Mouse (Mus musculus): ENCODE data around the gene Gm4924.

Gm4924 gene

DNA sequence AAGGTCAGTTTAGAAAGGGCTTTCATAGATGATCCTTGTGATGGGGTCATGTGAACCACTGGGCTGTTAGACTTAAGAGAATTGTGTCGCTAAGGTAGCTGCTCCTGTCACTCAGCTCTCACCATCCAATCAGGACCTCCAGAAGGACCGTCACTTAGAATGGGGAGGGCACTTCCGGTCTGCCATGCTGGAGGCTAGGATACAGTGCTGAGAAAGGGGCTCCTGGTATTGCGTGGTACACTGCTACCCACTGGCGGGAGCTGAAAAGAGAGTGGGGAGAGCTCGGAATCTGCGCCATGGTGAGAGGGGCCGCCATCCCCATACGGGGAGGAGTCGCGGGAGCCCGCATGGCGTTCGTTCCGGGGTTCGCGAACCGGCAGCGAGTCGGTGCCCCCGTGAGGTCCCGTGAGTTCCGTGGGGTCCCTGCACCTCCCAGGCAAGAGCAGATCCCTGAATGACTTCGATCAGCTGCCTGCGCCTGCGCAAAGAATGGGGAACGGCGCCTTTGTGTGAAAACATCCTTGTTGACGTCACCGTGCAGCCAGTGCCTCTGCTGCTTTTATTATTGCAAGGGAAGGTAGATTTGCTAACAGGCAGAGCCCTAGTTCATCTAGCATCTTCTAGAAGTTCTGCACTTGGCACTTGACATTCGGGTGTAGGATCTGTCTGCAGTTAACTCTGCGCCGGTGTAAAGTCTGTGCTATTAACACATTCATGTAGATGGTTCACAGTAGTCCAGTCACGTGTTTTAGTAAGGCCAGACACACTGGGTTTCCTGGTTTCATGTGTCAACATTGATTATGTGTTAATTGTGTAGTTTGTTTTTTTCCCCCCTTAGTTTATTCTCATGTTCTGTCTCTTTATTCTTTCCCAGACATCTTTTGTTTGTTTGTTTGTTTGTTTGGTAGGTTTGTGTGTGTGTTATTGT is at the start of gene Gm4924:
TSS of gene Gm4924 (plus strand) at position 173 of the 928 bp plus-strand sequence.
- peak; percentile 77 for DNase-seq (ENCODE audit: low spot score)

DNA sequence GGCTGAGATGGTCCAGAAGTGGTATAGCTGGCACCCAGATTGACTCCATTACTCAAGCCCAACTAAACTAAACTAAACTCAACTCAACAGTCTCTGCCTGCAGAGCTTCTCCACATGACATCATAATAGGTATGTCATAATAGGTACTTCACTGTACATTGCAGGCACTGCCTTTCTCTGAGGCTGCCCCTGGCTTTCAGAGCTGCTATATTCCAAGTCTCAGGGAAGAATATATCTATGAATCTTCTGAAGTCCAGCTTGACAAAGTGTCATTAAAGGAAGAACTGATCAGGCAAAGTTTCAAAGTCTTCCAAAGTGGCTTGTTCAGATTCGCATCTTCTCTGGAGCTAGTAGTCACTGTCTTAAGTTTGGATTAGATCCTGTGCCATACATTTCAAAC is 37.6 kb upstream of the Gm4924 start, which contains the start of gene 4932415D10Rik:
TSS of gene 4932415D10Rik (minus strand) at position 101 of the 400 bp plus-strand sequence.
- no peak for DNase-seq (ENCODE audit: low spot score)

DNA sequence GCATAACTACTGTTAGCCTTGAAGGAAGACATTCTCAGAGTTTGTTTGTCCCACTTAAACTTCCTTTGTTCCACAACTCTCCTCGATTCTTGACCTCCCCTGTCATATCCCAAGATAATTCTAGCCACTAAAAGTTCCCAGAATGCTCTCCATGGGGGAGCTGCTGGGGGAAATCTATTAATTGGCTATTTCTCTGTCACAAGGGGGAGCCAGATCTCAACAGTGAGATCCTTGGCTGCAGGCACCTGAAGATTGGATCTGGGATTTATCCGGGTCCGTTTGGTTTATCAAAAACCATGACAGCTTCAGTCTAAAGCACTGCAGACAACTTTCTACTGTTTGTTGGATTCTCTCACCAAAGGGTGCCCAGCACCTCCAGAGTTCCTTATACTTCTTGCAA is 33.9 kb upstream of the Gm4924 start:
- no peak for DNase-seq (ENCODE audit: low spot score)

DNA sequence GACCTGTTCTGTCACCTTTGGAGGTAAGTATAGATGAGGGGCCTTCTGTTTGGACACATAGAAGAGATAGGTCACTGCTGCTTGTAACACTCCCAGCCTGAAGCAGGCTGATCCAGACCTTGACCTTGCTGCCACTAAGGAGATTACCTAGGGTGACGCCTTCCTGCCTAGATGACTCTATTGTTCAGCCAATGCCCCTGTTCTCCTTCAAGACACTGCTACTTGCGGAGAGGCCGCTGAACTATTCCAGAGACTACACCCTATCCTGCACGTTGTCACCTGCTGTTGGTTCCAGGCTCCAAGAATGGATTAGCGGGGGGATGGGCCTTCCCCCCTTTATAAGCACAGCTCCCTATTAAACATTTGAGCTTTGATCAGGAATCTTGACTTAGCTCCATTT is 24.2 kb upstream of the Gm4924 start:
- no peak for DNase-seq (ENCODE audit: low spot score)

DNA sequence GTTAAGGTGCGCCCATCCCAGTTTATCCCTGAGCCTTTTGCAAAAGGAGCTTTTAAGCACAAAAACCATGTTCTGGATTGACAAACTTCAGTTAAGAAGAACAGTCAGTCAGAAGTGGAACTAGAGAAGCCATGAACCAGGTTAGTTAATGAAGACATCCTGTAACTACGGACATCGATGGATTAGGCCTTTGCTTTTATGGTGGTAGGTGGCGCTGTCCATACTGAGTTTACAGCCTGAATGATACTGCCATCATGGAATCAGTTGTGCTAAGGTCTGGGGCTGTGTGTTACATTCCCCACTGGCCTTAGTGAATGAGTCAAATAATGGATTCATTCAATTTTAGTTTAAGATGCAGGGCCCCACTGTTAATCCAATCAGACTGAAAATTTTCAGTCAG is 1.3 kb downstream of the Gm4924 start:
- DNase-seq (ENCODE audit: low spot score): no peak

DNA sequence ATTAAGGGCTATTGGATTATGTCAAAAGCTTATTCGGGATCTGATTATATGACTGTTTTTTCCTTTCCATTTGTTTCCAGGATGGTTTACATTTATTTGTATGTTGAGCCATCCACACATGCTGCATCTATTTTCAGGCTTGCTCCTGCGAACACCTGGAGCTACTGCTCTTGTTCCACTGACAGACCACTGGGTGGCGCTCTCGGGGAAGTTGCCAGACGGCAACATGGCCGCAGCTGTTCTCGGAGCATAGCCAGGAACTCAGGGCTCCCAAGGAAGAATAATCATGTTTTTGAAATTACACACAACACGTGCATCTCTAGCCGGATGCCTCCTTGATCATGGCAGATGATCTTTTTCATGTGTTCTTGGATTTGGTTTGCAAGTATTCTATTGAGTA is 7.9 kb downstream of the Gm4924 start:
- DNase-seq (ENCODE audit: low spot score): no peak

DNA sequence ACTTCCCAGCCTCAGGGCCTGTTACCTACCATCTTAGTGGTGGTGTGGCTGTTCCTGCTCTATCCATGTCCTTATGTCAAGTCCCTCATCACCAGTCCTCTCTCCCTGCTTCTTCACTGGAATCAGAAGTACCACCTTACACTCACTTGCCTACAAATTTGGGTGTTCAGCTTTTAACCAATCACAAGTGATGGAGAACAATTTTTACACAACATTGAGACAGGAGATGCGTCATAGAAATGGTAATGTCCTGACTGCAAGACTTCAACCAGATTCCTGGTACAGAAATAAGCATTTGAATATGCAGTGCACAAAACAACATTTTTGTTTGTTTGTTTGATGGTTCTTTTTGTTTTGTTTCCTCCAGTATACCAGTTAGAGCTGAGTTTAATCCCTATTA is 28.9 kb downstream of the Gm4924 start:
- no peak for DNase-seq (ENCODE audit: low spot score)

DNA sequence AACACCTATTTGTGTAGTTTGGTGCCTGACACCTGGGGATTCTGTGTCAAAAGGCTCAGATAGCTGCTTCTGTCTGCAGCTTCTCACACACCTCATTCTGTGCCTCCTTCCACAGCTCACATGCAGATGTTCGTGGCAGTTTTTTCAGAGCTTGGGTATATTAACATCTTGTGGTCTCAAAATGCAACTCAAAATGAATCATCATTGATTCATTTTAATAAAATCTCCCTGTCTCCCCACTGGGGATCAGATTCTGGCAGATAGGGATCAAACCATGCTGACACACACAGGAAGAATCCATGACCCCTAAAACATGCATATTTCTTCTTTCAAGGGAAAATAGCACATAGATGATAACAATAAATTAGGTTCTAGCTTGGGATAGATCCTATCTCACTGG is 55.5 kb downstream of the Gm4924 start:
- DNase-seq (ENCODE audit: low spot score): no peak

DNA sequence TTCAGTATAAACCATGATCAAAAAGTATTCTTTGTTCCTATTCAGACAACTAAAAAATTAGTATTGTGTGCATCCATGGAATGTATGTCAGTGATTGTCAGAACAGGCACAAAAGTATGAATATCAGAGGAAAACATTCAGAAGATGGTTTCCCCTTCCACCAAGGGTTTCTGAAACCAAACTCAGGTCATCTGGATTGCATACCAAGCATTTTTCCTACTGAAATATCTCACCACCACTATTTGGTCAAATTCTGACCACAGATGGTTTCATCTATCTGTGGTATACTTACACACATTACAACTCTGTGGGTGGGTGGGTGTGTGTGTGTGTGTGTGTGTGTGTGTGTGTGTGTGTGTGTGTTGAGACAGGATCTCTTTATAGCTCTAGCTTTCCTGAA is 69.6 kb downstream of the Gm4924 start:
- DNase-seq (ENCODE audit: low spot score): no peak
